Mouse (Mus musculus): ENCODE results near the gene Chchd1.
A peak's percentile ranks its signal among the peaks of the same experiment; 100 is the strongest.

GRCm38 (mm10) chr14:20737306-20737705 lies 34.5 kb downstream of the Chchd1 start:
- TF ChIP-seq POLR2A (IDR thresholded peaks at IDR 0.05; ENCODE audit: low read depth, low read length) (no peak), CTCF (IDR thresholded peaks at IDR 0.05; ENCODE audit: extremely low read depth, insufficient read length, insufficient replicate concordance, low read depth, low read length) (peak; percentile 59; the same call in 1 of the 2 replicates)
